Mouse (Mus musculus): ENCODE data around the gene Atad3a.

Atad3a gene

DNA sequence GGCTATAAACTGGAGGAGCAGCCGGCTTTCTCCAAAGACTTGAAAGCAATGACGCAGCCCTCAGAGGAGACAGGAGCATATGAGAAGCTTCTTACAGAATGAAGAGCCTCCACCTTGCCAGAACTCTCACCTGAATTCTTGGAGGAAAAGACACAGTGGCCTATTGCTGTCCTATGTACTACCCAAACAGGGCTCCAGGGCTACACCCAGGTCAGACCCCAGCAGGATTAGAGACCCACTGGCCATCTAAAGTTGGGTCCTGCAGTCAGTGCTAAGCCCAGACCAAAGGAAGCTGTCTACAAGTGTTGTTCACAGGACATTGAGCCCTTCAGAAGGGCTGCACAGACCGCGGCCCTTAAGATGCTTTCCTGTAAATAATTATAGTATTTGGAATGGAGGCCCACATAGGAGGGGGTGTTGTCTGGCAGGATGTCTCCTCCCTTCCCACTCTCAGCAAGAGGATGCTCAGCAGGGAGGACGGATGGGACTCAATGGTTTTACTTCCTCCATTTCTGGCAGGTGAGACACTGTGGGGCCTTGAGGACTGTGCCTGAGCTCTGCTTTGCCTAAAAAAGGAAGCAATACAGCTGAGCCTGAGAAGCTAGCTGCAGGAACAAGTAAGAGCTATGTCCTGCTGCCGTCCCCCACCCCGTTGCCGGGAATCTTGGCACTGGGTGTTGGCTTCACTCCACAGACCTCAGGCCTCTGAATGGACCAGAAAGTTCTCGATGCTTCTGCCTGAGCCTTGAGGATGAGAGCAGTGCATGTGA is 14.3 kb upstream of the Atad3a start:
- peak; percentile 98 for DNase-seq

DNA sequence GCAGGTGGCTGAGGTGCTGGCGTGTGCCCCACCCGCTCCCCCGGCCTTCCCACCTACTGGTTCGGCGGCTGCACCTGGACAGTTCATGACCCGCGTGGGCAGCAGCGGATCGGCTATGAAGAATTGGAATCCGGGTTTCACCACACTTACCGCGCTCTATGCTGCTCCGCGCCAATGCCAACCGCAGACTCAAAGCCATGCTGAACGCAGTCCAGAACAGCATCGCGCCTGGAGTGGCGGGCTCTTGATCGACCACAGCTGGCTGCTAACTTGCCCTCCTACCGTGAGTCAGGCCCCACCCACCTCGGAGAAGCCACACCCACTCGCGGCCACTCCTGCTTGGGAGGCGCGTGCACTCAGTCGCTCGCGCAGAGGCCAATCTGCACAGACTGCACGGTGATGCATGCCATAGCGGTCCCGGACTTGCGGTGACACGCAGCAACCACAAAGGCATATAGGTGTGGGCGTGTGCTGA is 13.4 kb upstream of the Atad3a start, which contains the start of gene Vwa1:
Gene Vwa1 (minus strand): TSS at position 419 of the 475 bp plus-strand sequence.
- peak; percentile 99 for DNase-seq

DNA sequence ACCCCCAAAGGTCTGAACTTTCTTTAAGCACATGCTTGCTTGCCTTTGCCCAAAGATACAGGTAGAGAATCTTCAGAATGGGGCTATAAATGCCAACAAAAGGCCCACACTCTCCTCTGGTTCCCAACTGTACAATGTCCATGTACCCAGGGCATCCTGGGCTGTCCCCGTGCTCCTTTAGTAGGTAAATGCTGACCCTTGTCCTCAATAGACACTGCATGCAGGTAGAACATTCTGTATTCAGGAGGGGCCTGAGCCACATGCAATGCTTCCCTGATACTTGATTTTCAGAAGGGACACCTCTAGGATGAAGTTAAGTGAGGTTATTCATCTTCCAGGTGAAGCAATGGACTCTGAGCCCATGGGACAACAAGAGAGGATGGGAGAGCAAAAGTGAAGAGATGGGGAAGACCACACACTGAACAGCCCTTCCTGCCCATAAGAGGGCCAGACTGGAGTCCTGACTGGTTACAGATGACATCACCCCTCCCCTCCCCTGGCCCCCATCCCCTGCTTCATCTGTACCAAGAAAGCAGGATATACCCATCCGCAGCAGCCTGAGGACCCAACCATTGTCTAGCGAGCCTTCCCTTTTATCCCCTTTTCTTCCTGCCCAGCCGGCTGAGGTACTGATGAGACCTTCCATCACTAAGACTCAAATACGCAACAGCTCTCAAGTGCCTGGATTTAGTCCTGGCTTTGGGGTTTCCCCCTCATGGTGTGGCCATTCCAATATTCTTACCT is 12.6 kb upstream of the Atad3a start:
- DNase-seq: peak; percentile 91

DNA sequence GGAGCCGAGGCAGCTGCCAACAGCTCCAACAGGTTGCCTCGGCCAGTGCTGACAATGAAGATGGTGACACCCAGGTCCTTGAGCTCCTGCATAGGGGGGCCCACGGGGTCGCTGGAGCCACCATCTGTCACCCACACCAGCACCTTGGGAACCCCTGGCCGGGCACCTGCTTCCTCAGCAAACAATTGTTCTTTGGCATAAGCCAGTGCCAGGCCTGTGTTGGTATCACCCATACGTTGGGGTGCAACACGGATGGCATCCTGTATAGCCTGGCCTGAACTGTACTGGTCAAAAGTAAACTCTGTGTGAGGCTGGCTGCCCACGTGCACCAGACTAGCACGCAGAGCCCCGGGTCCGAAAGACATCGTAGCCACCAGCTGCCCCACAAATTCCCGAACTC is 11.9 kb upstream of the Atad3a start:
- DNase-seq: peak; percentile 90

DNA sequence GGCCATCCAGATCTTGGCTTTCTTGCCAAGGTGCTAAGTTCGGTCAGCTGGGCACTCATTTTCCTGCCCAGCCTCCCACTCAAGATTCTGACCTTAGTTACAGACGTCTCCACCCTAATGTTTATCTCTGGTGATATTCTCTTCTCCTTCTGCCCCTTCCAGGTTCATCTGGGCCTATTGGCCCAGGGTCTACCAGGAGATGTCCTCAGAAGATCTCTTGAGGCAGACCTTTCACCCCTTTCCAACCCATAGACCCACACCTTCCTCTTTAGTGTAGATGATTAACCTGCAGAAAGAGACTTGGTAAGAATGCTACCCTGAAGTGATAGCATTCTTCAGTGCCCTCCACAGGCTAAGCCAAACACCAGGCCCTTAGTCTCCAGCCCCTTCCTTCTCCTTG is 10.8 kb upstream of the Atad3a start:
- DNase-seq: peak; percentile 84

DNA sequence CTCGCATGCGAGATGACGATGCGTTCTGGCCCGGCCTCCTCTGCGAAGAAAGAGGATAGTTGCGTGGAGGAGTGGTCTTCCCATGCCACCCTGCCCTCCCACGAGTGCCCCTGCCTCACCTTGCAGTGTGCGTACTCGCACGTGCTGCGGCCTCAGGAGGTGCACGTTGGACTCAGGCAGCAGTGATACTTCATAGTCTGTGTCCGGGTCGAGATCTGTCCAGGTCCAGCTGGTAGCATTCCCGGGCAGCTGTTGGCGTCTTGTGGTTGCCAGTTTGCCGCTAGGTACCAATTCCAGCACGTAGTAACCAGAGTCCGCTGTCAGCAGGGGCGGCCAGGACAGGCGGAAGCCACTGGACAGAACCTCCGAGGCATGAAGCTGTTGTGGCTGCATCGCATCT is 9.7 kb upstream of the Atad3a start:
- DNase-seq: no peak

DNA sequence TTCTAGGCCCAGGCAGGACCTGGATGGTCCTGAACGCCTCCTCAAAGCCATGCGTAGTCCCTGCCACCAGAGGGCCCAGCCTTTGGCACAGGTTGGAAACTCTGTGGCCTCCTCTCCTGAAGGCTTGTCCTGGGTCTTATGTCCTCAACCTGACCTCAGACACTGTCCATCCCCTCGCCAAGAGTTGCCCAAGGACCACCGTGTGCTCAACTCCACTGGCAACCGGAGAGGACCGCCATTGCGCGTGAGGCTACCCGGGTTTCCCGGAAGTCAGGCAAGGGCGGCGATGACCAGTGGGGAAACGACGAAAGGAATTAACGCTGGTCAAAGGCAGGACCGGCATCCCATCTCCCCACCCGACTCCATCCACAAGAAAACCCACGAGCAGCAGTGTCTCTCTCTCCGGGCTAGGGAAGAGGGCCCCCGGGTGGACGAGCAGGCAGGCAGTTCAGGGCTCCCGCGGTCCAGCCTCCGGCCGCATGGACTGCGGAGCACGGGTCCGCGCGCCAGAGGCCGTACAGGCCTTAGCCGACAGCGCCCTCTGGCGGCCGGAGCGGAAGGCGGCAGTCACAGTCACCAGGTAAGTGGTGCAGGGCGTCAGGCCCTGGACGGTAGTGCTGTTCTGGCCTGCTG is 9.1 kb upstream of the Atad3a start:
- peak; percentile 99 for DNase-seq

DNA sequence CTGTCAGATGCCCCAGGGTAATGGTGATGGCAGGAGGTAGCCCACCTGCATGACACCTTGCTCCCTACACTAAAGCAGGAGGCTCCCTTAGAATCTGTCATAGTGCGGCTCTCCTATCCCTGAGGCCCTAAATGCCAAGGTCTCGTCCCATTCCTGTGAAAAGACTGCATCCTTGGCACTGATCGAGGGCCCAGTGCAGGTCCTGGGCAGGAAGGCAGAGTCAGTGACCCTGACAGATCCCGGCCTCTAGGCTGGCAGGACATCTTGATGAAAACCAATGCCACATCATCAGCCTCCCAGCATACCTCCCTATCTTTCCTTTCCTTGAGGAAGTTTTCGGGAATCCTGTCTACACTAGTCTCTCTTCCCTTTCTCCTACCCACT is 8.6 kb upstream of the Atad3a start:
- no peak for DNase-seq

DNA sequence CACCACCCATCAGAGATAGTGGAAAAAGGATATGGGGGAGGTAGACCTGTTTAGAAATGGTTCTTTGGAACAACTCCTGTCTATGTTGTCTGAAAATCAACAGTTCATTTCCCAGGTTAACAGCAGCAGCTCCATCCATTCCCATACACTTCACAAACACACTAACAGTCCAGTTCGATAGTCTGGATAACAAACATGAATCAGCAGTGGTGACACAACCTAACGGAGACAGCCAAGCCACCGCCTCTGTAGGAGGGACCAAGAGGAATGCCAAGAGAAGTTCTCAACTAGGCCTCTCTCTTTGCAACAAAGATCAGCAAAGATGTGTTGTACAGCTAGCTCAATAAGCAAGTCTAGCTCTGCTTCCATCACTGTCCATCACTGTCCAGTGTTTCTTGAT is 1.5 kb upstream of the Atad3a start:
- DNase-seq: no peak

DNA sequence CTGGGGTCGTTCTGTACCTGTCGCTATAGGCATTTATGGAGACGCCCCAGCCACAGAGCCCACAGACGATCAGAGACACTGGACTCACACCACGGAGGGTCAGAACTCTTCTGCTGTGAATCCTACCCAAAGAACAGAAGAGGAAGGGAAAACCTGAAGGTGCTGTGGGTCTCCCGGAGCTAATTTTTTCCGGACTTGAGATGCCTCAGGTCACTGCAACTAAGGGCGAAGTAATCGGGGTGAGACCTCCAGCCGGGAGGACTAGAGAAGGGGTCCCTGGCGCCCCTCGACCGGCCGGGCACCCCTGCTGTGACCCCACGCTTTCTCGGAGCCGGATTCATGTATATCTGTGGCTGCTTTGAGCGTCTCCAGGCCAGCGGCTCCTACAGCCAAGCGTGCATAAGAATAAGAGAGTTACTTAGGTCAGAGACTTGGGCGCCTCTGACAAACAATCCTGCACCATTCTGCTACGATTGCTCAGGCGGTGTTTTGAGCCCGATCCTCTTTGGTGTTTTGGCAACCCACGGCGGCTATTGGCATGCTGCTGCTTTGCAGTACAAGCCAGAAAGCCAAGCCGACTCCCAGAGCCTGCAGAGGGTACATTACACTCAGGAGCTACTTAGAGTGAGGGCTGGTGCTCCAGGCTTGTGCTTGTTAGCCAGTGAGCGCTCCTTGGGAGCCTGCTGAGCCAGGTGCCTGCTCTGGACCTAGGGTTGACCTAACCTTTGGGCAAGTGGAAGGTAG is 635 bp upstream of the Atad3a start:
- no peak for DNase-seq

DNA sequence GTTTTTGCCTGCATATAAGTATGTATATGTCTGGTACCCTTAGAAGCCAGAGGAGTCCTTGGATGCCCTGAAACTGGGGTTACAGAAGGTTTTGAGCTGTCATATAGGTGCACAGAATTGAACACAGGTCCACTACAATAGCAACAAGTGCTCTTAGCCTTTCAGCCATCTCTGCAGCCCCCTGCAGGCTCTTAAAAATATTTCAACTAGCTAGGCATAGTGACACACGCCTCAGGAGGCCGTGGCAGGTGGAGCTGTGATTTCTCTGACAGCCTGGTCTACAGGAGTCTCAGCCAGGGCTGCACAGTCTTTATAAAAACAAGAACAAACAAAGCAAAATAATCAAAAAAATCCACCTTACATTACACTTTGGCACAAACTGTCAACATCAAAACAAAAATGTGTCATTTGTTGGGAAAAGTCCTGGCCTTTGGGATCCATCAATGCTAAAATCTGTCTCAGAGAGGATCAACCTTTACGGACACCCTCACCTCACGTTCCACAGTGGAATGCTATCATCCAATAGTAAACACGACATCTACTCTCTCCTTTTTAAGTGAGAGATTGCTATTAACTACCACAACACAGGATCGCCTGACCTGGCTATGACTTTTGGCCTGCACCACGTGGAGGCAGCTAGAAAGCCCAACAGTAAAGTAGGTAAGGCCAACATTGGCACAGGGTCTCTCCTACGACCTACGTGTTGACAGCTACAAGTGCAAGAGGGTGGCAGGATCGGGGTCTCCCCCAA is 856 bp downstream of the Atad3a start:
- no peak for DNase-seq

DNA sequence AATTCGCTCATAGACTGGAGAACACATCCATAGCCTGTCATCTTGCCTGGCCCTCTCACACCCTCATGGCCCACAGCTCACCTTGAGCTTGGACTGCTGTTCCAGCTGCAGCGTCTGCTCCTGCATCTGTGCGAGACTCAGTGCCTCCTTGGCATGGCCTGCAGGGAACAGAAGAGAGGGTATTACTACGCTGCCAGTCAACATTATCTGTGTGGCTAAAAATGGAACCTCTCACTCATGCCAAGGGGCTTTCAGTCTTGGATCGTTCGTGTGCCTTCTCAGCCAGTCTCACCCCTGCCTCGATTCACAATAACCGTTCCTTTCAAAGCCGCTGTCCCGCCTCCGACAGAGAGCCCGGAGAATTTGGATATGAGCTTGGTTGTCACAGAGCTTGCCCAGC is 3.9 kb downstream of the Atad3a start:
- DNase-seq: no peak

DNA sequence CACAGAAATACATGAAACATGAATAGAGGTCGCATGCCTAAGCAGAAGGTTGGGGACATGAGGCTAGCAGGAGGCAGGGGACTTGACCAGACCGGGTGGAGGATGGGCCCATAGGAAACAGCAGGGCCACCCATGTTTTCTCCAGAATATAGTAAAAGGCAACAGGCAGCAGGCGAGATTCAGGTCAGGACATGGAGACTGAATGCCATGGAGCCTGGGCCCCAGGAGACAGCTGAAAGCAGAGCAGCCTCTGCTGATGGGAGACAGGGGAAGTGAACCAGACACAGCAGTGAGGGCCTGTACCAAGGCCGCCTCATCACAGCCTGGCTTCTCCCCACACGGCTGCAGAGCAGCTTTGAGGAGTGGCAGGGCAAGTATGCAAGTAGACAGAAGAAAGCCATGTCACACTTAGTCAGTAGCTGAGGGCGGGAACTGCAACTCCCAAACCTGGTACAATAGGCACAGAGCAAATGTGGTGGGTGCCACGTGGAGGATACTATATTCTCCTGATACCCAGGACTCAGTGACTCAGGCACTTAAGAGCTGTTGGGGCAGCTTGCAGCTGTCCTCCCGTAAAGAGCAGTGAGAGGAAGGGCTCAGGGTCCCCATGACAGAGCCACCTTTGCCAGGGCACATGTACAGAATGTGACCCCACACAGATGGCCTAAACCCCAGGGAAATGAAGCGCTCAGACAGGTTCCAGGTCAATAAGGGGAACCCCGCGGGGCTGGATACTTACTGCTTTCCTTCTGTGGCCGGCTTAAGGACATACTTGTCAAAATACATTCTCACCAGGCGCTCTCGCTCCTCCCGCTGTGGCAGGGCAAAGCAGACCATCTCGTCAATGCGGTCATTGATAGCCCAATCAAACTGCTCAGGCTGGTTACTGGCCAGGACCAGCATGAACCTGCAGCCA is 14.1 kb downstream of the Atad3a start:
- no peak for DNase-seq

DNA sequence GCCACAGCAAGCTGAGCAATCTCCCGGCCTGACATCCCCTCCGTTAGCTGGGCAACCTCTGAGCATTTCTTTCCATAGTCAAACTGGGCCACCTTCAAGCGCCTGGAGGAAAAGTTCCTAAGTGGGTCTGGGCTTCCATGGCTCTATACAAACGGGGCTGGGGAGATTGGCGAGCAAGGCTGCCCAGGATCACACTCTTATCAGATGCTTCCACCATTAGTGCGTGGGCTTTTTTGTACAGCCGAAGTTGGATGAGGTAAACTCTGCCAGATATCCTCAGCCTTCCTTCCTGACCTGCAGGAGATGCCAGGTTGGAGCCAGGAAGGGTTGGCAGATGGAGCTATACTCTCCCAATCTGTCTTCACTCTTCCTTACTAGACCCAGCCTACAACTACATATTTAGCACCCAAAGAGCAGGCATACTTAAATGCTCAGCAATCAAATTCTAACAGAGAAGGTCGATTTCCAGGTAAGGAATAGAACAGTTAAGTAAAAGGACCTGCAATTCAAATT is 14.8 kb downstream of the Atad3a start:
- DNase-seq: no peak

DNA sequence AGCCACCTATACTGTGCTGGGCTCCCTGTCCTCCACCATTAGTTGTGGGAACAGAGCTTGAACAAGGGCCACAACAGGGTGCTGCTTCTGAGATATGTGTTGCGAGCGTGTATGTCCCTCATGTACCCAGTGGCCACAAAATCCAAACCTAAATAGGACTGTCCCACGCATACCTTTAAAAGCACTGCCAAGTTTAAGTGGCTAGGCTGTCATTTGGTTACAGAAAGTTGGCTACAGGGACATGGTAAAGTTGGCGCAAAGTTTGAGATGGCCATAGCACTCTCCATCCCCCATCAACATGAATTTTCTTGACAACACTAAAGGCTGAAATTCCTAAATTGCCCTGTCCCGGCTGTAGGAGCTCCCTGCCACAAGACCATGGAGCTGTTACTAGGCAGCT is 15.8 kb downstream of the Atad3a start:
- DNase-seq: no peak

DNA sequence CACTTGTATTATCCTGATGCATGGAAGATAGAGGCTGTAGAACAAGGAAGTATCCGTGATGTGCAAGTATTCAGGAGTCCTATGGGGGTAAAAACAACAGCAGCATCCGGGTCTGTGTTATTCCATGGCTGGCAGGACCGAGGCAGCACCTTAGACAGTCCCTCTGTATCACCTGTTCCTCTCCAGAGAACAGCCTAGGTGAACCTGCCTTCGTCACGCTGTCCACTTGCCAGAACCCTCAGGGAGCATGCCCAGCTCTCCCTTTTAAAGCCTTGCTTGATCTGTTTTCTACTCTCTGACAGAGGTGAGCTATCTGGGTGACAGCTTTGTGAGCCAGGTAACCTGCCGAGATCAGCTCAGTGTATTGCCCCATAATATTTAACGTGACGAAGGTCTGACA is 16.4 kb downstream of the Atad3a start:
- peak; percentile 77 for DNase-seq

DNA sequence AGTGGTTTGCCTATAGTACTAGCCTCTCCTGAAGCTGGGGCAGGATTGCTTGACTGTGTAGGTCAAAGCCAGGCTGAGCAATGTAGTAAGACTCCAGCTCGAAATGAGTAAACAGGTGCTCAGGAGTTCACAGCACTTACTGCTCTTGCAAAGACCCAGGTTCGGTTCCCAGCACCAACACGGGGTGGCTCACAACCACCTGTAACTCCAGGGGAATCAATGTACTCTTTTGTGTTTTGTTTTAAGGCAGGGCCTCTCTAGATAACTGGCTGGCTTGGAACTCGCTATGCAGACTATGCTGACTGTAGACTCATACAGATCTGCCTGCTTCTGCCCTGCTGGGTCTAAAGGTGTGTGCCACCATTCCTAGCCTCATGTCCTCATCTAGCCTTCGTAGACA is 18.2 kb downstream of the Atad3a start:
- peak; percentile 77 for DNase-seq

DNA sequence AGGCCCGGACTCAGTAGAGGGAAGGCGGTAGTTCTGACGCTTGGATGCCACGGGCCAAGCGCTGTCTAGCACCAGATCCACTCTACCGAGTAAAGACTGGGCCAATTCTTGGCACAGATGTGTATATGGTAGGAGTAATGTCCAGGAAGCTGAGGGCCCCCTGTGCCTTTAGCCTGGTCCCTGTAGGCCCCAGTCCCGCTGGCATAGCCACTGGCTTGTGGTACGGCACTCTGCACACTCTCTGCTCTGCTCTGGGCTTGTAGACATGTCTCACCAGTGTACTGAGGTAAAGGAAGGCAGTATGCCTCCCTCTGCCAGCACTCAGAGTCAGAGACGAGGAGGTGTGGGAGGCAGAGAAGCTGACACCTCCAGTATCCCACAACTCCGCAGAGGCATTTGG is 20.2 kb downstream of the Atad3a start:
- DNase-seq: peak; percentile 90

DNA sequence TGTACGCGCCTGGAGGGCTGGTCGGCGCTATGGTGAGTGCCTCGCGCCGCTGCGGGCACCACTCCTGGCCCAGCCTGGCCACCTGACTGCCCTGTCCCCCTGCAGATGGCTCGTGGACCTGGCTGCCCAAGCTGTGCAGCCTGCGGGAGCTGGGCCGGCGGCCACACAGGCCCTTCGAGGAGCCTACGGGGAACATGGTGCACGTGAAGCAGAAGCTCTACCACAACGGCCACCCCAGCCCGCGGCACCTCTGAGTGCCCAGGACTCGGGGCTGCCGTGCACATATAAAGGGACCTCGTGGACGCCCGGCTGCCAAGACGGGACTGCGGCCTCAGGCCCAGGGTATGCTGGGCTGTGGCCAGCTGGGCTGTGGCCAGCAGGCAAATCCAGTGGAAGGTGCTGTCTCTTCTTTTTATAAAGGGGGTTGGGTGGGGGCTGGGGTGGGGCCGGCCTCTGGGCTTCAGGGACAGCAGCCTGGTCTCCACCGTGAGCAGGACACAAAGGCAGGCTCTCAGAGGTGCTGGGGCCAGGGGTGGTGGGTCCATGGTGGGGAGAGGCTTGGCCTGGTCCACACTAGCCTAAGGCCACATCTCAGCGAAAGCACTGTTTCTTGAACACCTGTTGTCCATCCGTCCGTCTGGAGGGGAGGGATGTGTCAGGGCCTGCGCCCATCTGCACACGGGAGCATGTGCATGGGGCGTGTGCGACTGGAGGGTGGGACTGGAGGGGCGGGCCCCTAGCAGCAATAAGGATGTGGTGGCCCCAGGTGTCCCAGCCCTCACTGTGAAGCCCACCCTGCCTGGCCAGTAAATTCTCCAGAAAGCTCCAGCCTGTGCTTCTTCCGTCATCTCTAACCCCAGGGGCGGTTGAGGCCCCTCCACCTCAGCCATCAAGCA is 20.9 kb downstream of the Atad3a start:
- DNase-seq: peak; percentile 93

DNA sequence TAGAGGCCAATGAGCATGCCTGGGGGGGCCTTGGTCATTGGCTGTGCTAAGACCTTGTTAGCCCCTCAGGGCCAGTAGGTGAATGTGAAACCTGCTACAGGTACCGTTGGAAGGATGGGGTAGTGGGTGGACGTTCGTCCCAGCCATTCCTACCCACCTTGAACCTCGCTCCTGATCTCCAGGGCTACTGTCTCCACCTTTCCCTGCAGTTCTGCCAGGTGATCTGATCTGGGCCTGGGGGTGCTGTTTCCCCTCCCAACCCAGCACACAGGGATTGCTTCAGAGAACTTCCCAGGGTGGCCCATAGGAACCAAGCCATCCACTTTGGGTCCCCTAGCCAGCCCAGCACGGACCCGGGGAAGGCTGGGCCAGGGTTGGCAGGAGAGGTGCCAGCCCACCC is 21.7 kb downstream of the Atad3a start:
- peak; percentile 88 for DNase-seq

Measured in heart, adult 11 months (tissue).